Mouse (Mus musculus) erythroblast, embryonic 14.5 days (primary cell): ENCODE measurements around the gene Fxyd3.

ENCODE experiments used
- GATA1 ChIP-seq: IDR thresholded peaks from 2 replicates; pipeline ENCODE4 v1.6.1; 2012; ENCODE audit warnings: low read length, inconsistent platforms, mixed read lengths
- TAL1 ChIP-seq: IDR thresholded peaks from 3 replicates; pipeline ENCODE4 v1.6.1; 2012; ENCODE audit warnings: low read length, inconsistent platforms, mixed read lengths

DNA sequence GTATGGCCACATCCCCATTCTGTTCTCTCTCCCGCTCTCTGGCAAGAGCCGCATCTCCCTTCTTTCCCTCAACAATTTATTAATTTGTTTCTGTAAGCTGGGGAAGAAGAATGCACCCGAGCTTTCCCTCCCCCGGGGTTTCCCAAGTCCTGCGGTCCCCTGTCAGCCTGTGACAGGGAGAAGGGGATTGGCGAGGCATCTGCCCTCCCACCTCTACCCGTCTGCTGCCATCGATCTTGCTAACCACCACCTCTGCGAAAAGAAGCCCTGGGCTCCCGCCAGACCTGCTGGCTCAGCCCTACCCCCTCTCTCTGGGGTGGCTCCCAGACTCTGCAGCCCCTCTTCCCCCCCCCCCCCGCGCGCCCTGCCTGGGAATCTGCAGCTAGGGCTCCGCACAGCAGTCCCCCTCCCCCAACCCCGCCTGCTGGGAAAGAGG lies 26.6 kb downstream of the Fxyd3 start:
- TF ChIP-seq GATA1, result no peak
- no peak for TF ChIP-seq TAL1
